Mouse (Mus musculus): ENCODE data around the gene Sept9.

DNA sequence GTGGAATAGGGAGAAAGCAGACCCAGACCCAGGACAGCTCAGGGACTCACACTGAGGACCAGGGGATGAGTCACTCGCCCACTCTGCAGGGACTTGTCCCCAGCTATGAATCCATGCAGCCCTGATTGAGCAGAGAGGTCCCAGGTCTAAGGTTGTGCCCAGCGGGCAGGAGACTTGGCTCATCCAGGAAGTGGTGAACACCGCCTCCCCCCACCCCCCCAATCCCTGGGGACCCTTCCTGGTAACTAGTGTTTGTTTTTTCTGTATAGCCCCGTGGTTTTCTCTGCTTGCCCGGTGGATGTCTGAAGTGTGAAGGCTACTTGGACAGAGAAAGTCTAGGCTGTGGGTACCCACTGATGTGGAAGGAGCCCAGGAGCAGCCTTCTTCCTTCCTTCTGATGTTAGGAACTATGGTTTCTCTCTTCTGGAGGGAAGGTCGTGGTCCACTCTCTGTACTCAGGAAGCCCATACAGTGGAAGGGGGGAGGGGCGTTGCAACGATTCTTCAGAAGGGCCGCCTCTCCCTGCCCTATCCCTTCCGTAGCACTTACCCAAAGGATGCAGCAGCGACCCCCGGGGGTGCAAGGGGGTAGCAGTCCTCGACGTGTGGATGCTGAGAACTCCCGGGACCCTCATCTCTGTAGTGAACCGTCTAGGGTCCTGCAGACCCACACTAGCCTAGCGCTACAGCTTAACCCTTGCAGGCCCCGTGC, 66.0 kb downstream of the Sept9 start:
- TF ChIP-seq CTCF (IDR thresholded peaks at IDR 0.05) = peak; percentile 61
- TF ChIP-seq EP300 (IDR thresholded peaks at IDR 0.05) = no peak; the same call in 1 of the 2 replicates
